Mouse (Mus musculus): ENCODE results near the gene BC048562. TPM values are rescaled to one million over a fixed set of nuclear protein-coding genes. Genes with fewer than 3 reads are reported as not detected.

BC048562 gene
- polyA plus RNA-seq, 1 experiment from 2014 or later = not detected

DNA sequence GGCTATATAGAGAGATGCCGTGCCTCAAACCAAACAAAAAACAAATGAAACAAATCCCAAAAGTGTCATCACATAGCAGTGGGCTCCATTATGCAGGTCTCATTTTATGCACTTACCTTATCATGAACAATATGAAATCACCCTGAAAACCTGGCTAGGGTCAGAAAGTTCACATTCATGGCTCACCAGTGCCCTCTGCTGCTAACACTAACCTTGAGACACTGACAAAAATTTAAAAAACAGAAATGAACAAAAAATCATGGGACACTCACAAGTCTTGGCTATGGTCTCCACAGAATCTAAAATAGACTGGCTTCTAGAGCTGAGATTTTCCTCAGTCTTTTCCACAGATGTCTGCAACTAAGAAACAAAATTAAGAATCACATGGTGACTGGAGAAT, 24.1 kb upstream of the BC048562 start:
- DNase-seq (ENCODE audit: low spot score) (no peak), ATAC-seq (replicated peaks; ENCODE audit: low FRiP score, low read depth) (no peak)
- Histone ChIP-seq H3K9me3 (replicated peaks; ENCODE audit: low read length) (no peaks in the 10 kb centered on the region), H3K27me3 (ENCODE audit: insufficient read depth, low read length) (no peaks in the 10 kb centered on the region), H3K4me1 (replicated peaks; ENCODE audit: insufficient read depth, low read length) (no peaks in the 10 kb centered on the region), H3K9ac (ENCODE audit: low read depth, low read length) (no peak overlapping the region), H3K4me2 (ENCODE audit: low read length) (no peak overlapping the region), H3K36me3 (ENCODE audit: insufficient read depth, low read length) (no peaks in the 10 kb centered on the region), H3K4me3 (replicated peaks; ENCODE audit: low read depth, low read length) (no peak overlapping the region), H3K27ac (no peak overlapping the region)
- WGBS = 72% methylated on average over 1 of the region's 1 CpGs
- TF ChIP-seq CTCF (IDR thresholded peaks at IDR 0.05; ENCODE audit: low read depth) = peak; percentile 53

DNA sequence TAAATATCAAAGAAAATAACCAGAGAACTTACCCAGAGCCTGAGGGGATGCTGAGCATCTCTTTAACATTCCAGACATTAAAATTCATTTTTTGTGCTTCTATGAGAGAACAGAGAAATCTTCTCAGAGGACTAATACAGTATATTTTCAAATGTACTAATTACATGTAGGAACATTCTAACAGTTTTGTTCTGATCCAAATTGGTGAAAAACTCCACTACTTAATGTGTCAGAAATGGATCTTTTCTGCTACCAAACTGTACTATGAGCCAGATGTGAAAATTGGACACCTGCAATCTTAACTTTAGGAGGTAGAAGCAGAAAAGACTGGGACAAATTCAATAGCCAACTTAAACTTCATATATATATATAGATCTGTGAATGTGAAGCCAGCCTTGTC, 7.9 kb upstream of the BC048562 start, which contains the start of gene Ccdc36:
Ccdc36 (minus strand) TSS at position 101 of the 400 bp plus-strand sequence.
- DNase-seq (ENCODE audit: low spot score) = no peak
- Histone ChIP-seq H3K9ac (ENCODE audit: low read depth, low read length) (no peak within 1 kb of the TSS), H3K4me2 (ENCODE audit: low read length) (no peak within 1 kb of the TSS), H3K27ac (no peak within 1 kb of the TSS), H3K4me3 (replicated peaks; ENCODE audit: low read depth, low read length) (no peak within 1 kb of the TSS), H3K27me3 (ENCODE audit: insufficient read depth, low read length) (no peaks in the 10 kb centered on the region), H3K36me3 (ENCODE audit: insufficient read depth, low read length) (no peaks in the 10 kb centered on the region), H3K9me3 (replicated peaks; ENCODE audit: low read length) (no peaks in the 10 kb centered on the region), H3K4me1 (replicated peaks; ENCODE audit: insufficient read depth, low read length) (no peaks in the 10 kb centered on the region)
- TF ChIP-seq CTCF (IDR thresholded peaks at IDR 0.05; ENCODE audit: low read depth) = no peak
- ATAC-seq (replicated peaks; ENCODE audit: low FRiP score, low read depth) = no peak

DNA sequence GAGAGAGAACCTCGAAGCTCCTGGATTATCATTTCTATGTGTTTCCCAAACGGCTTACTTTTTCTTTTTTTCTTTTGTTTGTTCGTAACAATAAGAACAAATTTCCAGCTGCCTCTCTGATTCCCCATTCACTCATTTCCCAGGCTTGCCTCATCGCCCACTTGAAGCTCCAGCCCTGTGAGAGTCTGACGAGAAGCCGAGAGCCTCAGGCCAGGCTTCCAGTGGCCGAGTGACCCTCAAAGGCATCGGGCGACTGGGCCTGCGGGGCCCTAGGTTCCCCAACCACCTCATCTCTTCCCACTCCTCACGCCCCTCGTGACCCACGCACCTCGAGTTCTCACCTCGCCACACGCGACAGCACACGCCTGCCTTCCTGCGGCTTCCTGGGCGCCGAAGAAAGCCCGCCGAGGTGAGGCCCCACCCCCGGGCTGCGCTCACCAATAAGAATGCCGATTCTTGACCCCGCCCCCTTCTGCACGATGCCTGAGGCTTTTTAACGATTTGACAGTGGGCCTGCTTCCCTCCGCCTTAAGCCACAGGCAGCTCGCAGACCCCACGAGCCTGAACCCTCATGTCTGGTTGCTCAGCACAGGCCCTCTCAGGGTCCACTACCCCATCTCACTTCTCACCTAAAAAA, 4.7 kb upstream of the BC048562 start:
- Histone ChIP-seq H3K4me1 (replicated peaks; ENCODE audit: insufficient read depth, low read length) (no peaks in the 10 kb centered on the region), H3K4me3 (replicated peaks; ENCODE audit: low read depth, low read length) (peak overlapping the region; percentile 26), H3K27me3 (ENCODE audit: insufficient read depth, low read length) (no peaks in the 10 kb centered on the region), H3K27ac (no peak overlapping the region), H3K4me2 (ENCODE audit: low read length) (peak overlapping the region; percentile 53), H3K9me3 (replicated peaks; ENCODE audit: low read length) (no peaks in the 10 kb centered on the region), H3K9ac (ENCODE audit: low read depth, low read length) (0 out of 2 replicates have a peak overlapping the region, but pooled peaks have one; percentile 1), H3K36me3 (ENCODE audit: insufficient read depth, low read length) (no peaks in the 10 kb centered on the region)
- DNase-seq (ENCODE audit: low spot score) (peak; percentile 73), ATAC-seq (replicated peaks; ENCODE audit: low FRiP score, low read depth) (peak; percentile 63; the same call in 1 of the 2 replicates)
- 52% methylated on average over 32 of the region's 32 CpGs for WGBS
- TF ChIP-seq CTCF (IDR thresholded peaks at IDR 0.05; ENCODE audit: low read depth) = no peak

DNA sequence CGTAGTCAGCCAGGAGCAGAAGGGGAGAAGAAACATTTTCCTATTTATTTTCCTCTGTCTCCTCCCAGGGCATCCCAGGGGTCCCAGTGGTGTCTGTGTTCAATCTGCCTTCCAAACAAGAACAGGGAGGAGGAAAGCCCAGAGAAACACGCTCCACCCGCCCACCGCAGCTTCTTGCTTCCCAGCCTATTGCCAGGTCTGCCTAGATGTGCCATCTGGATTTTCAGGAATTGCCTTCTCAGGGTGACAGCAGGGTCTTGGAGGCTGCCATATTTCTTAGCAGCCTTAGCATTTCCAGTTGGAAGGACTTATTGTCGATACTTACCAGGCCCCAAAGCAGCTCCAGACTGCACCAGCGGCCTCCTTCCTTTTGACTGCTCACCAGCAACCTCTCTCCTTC, 2.9 kb downstream of the BC048562 start:
- no peaks in the 10 kb centered on the region for H3K36me3 ChIP-seq (ENCODE audit: insufficient read depth, low read length)
- no peaks in the 10 kb centered on the region for H3K4me1 ChIP-seq (replicated peaks; ENCODE audit: insufficient read depth, low read length)
- no peaks in the 10 kb centered on the region for H3K27me3 ChIP-seq (ENCODE audit: insufficient read depth, low read length)
- DNase-seq (ENCODE audit: low spot score) = no peak
- TF ChIP-seq CTCF (IDR thresholded peaks at IDR 0.05; ENCODE audit: low read depth) = no peak
- no peak overlapping the region for H3K9ac ChIP-seq (ENCODE audit: low read depth, low read length)
- H3K9me3 ChIP-seq (replicated peaks; ENCODE audit: low read length) = no peaks in the 10 kb centered on the region
- no peak overlapping the region for H3K4me3 ChIP-seq (replicated peaks; ENCODE audit: low read depth, low read length)
- ATAC-seq (replicated peaks; ENCODE audit: low FRiP score, low read depth) = no peak
- H3K4me2 ChIP-seq (ENCODE audit: low read length) = no peak overlapping the region
- no peak overlapping the region for H3K27ac ChIP-seq
- 81% methylated on average over 6 of the region's 6 CpGs for WGBS

DNA sequence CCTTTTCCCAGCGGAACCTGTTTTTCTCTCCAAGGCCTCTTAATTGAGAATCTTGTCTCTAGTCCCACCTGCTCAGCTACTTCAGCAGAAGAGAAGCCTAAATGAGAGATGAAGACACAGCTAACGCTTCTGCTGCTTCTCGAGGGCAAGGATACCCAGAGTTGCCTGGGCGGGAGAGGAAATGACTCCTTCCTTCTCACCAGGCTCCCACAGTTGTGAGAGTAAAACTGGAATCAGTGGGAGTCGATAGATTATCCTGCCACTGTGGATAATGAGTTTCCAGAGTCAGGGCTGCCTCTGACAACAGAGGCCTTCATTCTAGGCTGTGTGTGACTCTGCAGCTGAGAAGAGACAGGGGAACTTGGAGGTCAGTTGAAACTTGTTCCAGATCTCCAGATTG, 4.2 kb downstream of the BC048562 start:
- no peak overlapping the region for H3K4me3 ChIP-seq (replicated peaks; ENCODE audit: low read depth, low read length)
- no peaks in the 10 kb centered on the region for H3K36me3 ChIP-seq (ENCODE audit: insufficient read depth, low read length)
- ATAC-seq (replicated peaks; ENCODE audit: low FRiP score, low read depth) (no peak), DNase-seq (ENCODE audit: low spot score) (no peak)
- TF ChIP-seq CTCF (IDR thresholded peaks at IDR 0.05; ENCODE audit: low read depth) = no peak
- no peak overlapping the region for H3K9ac ChIP-seq (ENCODE audit: low read depth, low read length)
- H3K27me3 ChIP-seq (ENCODE audit: insufficient read depth, low read length) = no peaks in the 10 kb centered on the region
- H3K9me3 ChIP-seq (replicated peaks; ENCODE audit: low read length) = no peaks in the 10 kb centered on the region
- no peaks in the 10 kb centered on the region for H3K4me1 ChIP-seq (replicated peaks; ENCODE audit: insufficient read depth, low read length)
- H3K4me2 ChIP-seq (ENCODE audit: low read length) = no peak overlapping the region
- WGBS = 73% methylated on average over 5 of the region's 5 CpGs
- H3K27ac ChIP-seq = no peak overlapping the region

DNA sequence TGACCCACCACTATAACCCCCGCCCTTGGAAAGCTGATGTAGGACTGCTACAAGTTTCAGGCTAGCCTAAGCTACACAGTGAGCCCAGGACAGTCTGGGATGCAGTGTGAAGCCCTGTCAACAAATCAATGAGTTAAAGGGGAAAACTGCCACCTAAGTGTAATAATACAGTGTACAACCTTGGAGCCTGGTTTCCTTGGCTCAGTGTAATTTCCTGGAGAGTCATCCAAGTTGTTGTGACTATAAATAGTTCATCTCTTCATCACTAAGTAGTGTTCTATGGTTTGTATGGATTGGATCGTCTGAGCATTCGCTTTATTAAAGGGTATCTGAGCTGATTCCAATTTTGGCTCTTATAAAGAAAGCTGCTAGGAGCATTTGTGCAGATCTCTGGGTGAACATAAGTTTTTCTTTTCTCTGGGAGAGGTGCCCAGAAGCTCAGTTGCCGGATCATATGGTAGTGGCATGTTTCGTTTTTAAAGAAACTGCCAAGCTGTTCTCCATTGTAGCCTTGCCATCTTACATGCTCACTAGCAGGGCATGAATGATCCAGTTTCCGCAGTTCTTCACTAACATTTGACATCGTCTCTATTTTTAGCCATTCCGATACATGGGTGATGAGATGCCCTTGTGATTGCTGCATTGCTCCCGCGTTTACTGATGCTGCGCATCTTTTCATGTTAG, 5.1 kb downstream of the BC048562 start:
- Histone ChIP-seq H3K36me3 (ENCODE audit: insufficient read depth, low read length) (no peaks in the 10 kb centered on the region), H3K9me3 (replicated peaks; ENCODE audit: low read length) (no peaks in the 10 kb centered on the region), H3K4me1 (replicated peaks; ENCODE audit: insufficient read depth, low read length) (no peaks in the 10 kb centered on the region), H3K27me3 (ENCODE audit: insufficient read depth, low read length) (no peaks in the 10 kb centered on the region), H3K9ac (ENCODE audit: low read depth, low read length) (no peak overlapping the region), H3K27ac (no peak overlapping the region), H3K4me3 (replicated peaks; ENCODE audit: low read depth, low read length) (no peak overlapping the region), H3K4me2 (ENCODE audit: low read length) (no peak overlapping the region)
- WGBS = 81% methylated on average over 11 of the region's 11 CpGs
- no peak for TF ChIP-seq CTCF (IDR thresholded peaks at IDR 0.05; ENCODE audit: low read depth)
- ATAC-seq (replicated peaks; ENCODE audit: low FRiP score, low read depth) (no peak), DNase-seq (ENCODE audit: low spot score) (no peak)

Data from kidney, postnatal 0 days (tissue).